Mouse (Mus musculus): Measurements from ENCODE around the gene Ryr3.
"Not testable (repeated sequence)": the region's sequence is repeated elsewhere in the genome, so short reads cannot be mapped to it uniquely, and the experiment has no call there.

The Ryr3 gene

GRCm38 (mm10) chr2:113095184-113095583 lies 121.7 kb downstream of the Ryr3 start:
- DNase-seq (ENCODE audit: low spot score in 2 of 2): no peak

- no peak for DNase-seq (ENCODE audit: low spot score in 2 of 2)
These were observed 122.8 kb downstream of the Ryr3 start for GRCm38 (mm10) chr2:113094088-113094487.

GRCm38 (mm10) chr2:113092756-113093155 lies 124.1 kb downstream of the Ryr3 start:
- DNase-seq (ENCODE audit: low spot score in 2 of 2): no peak

GRCm38 (mm10) chr2:113091316-113091715 lies 125.6 kb downstream of the Ryr3 start:
- DNase-seq (ENCODE audit: low spot score in 2 of 2): not testable (repeated sequence)

GRCm38 (mm10) chr2:113076396-113076795 lies 140.5 kb downstream of the Ryr3 start:
- DNase-seq (ENCODE audit: low spot score in 2 of 2): no peak

- DNase-seq (ENCODE audit: low spot score in 2 of 2): no peak
These were observed 157.5 kb downstream of the Ryr3 start for GRCm38 (mm10) chr2:113059367-113059766.

- no peak for DNase-seq (ENCODE audit: low spot score in 2 of 2)
These were observed 158.0 kb downstream of the Ryr3 start for GRCm38 (mm10) chr2:113058914-113059313.

- DNase-seq (ENCODE audit: low spot score in 2 of 2): no peak
These were observed 158.8 kb downstream of the Ryr3 start for GRCm38 (mm10) chr2:113058116-113058515.

- DNase-seq (ENCODE audit: low spot score in 2 of 2): no peak
These were observed 161.3 kb downstream of the Ryr3 start for GRCm38 (mm10) chr2:113055591-113055990.

- no peak for DNase-seq (ENCODE audit: low spot score in 2 of 2)
These were observed 167.1 kb downstream of the Ryr3 start for GRCm38 (mm10) chr2:113049831-113050230.

GRCm38 (mm10) chr2:113036550-113036949 lies 180.3 kb downstream of the Ryr3 start:
- DNase-seq (ENCODE audit: low spot score in 2 of 2): no peak

- DNase-seq (ENCODE audit: low spot score in 2 of 2): no peak
These were observed 186.2 kb downstream of the Ryr3 start for GRCm38 (mm10) chr2:113030689-113031088.

GRCm38 (mm10) chr2:113019896-113020295 lies 197.0 kb downstream of the Ryr3 start:
- no peak for DNase-seq (ENCODE audit: low spot score in 2 of 2)

GRCm38 (mm10) chr2:113018278-113018677 lies 198.6 kb downstream of the Ryr3 start:
- DNase-seq (ENCODE audit: low spot score in 2 of 2): no peak

GRCm38 (mm10) chr2:113016236-113016635 lies 200.7 kb downstream of the Ryr3 start:
- no peak for DNase-seq (ENCODE audit: low spot score in 2 of 2)

GRCm38 (mm10) chr2:113008961-113009740 lies 207.7 kb downstream of the Ryr3 start:
- no peak for DNase-seq (ENCODE audit: low spot score in 2 of 2)

- DNase-seq (ENCODE audit: low spot score in 2 of 2): no peak
These were observed 218.4 kb downstream of the Ryr3 start for GRCm38 (mm10) chr2:112998498-112998897.

- no peak for DNase-seq (ENCODE audit: low spot score in 2 of 2)
These were observed 233.9 kb downstream of the Ryr3 start for GRCm38 (mm10) chr2:112982908-112983510.

GRCm38 (mm10) chr2:112966807-112967625 lies 249.9 kb downstream of the Ryr3 start:
- no peak for DNase-seq (ENCODE audit: low spot score in 2 of 2)

GRCm38 (mm10) chr2:112948931-112949330 lies 268.0 kb downstream of the Ryr3 start:
- DNase-seq (ENCODE audit: low spot score in 2 of 2): no peak

- DNase-seq (ENCODE audit: low spot score in 2 of 2): no peak
These were observed 285.1 kb downstream of the Ryr3 start for GRCm38 (mm10) chr2:112931776-112932175.

GRCm38 (mm10) chr2:112913796-112914195 lies 303.1 kb downstream of the Ryr3 start:
- DNase-seq (ENCODE audit: low spot score in 2 of 2): no peak
